Mouse (Mus musculus): ENCODE results near the gene Rexo1. TPM values are rescaled to one million over a fixed set of nuclear protein-coding genes. Genes with fewer than 3 reads are reported as not detected.
A peak's percentile ranks its signal among the peaks of the same experiment; 100 is the strongest.

Rexo1 gene
- polyA plus RNA-seq, 2 experiments from 2014 or later, result 13.6 to 16.4 TPM

GRCm38 (mm10) chr10:80553575-80553974, 7.8 kb downstream of the Rexo1 start:
- no peak for ATAC-seq

- ATAC-seq, result no peak
These were observed 9.0 kb downstream of the Rexo1 start for GRCm38 (mm10) chr10:80552364-80552763.

DNA sequence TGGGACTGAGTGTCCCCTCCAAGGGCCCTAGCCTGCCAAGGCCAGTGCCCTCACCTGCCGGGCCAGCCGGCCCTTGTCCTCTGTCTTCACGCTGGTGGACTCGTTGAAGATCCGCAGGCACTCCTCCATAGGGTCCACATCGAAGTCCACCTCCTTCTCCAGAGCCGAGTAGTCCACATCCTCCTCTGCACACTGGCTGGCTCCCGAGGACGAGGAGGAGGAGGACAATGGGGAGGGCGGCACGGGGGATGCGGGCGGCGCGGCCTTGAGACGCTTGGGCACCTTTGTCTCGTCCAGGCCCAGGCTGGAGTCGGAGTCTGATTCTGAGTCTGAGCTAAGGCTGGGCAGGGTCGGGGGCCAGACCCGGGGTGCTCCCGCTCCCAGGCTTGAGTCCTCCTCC, 12.1 kb downstream of the Rexo1 start:
- no peak for ATAC-seq

- ATAC-seq, result no peak
These were observed 12.8 kb downstream of the Rexo1 start for GRCm38 (mm10) chr10:80548428-80549006.

DNA sequence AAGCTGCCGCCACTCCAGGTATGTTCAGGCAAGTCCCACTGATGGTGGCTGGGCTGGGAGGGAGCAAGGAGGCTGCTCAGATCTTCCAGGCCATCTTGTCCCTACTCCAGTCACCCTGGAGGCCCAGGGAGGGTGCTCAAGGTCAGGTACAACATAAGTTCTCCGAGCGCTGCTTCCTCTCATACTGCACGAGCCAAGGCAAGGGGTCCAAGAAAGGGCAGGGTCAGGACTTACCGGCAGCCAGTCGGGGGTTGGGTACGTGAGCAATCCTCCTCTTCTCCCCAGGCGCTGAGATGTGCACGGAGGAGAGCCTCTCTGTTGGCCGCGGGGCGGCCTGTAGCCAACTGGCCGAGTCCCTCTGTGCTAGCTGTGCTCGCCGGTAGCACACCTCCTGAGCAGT, 13.8 kb downstream of the Rexo1 start:
- ATAC-seq, result no peak

GRCm38 (mm10) chr10:80546945-80547344, 14.4 kb downstream of the Rexo1 start:
- no peak for ATAC-seq

DNA sequence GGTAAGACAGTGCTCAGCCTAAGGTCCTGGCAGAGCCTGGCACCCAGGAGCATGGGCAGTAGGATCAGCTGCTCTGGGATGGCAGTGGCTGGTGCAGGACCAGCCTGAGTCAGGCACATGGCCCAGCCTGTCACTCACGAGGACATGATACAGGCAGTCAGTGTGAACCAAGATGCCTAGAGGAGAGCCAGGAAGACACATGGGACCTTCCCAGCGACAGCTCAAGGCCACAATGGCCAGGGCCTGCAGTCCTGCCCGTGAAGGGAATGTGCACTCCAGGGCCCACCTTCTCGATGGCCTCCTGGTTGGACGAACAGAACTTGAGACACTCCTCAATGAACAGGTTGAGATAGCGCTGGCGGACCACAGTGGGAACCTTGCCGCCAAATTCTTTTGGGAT, 15.8 kb downstream of the Rexo1 start:
- ATAC-seq, result no peak

- ATAC-seq, result no peak
These were observed 17.5 kb downstream of the Rexo1 start for GRCm38 (mm10) chr10:80543873-80544272.

DNA sequence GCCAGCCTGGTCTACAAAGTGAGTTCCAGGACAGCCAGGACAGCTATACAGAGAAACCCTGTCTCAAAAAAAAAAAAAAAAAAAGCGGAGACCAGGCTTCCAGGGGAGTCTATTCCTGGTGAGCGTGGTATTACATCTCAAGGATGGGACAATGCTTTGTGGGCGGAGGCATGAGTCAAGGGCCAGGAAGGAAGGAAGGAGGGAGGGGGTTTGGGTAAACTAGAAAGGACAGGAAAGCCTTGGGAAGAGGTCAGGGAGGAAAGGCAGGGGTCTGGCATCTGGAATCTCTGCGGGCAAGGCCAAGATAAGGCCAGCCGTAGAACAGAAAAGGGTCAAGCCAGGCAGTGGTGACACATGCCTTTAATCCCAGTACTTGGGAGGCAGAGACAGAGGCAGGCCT, 21.9 kb downstream of the Rexo1 start:
- ATAC-seq, result no peak

- ATAC-seq, result peak; percentile 62
These were observed 22.5 kb downstream of the Rexo1 start, which contains the start of gene Atp8b3 for GRCm38 (mm10) chr10:80538710-80539394. Atp8b3 (minus strand) TSS chr10:80539124.

DNA sequence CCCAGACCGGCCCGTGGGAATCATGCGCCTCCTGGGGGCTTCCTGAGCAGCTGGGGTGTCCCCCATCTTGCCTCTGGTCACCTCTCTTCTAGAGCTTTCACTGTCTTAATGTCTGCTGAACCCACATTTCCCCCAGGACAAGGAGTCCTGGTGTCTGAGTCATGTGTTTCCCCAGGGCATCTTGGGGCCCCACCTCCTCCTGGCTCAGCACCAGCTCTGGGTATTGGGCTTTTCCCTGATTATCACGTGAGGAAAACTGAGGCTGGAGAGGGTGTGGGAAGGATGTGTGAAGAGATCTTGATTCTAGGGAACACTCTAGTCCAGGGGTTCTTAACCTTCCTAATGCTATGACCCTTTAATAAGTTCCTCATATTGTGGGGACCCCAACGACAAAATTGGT, 23.2 kb downstream of the Rexo1 start:
- no peak for ATAC-seq

GRCm38 (mm10) chr10:80535711-80536110, 25.6 kb downstream of the Rexo1 start:
- no peak for ATAC-seq

DNA sequence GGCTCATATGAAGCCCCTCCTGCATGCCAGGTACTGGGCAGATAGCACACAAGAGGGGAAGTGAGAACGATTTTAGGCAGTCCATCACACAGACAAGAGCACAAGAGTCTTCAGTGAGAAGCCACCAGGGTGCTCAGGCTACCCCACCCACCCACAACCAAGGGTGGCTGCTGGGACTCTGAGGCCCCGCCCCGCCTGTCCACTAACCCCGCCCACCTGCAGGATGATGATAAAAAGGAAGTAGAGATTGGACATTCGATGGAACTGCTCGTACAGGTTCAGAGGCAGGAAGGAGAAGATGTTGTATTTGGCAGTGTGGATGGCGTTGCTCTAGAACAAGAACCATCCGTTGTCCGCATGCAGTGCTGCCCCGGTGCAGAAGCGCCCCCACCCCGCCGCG, 26.3 kb downstream of the Rexo1 start:
- no peak for ATAC-seq

DNA sequence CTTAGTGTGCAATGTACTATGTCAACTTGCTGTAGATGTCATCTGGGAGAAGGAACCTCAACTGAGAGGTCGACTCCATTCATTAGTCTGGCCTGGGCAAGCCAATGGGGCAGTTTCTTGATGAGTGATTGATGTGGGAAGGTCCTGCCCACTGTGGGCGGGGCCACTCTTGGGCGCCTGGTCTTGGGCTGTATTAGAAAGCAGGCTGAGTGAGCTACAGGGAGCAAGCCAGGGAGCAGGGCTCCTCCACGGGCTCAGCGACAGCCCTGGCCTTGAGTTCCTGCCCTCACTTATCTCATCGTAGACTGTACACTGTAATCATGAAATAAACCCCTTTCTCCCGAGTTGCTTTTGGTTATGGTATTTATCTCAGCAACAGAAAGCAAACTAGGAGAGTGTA, 27.7 kb downstream of the Rexo1 start:
- no peak for ATAC-seq

DNA sequence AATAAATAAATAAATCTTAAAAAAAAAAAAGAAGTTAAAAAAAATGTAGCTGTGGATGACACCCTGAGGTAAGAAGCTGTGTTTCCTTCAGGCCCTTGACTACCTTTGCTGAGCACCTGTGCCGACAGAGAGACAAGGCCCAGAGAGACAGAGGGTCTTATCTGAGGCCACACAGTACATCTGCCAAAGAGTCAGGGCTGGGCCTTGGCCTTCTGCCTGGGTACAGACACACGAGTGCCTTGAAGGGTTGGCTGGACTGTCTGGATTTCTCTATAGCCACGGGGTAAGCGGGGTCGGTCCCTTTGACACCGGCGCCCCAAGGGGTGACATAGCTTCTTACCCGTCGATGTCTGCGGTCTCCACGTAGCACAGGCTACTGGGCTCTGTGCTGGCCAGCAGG, 28.6 kb downstream of the Rexo1 start:
- no peak for ATAC-seq

GRCm38 (mm10) chr10:80526172-80526571, 35.2 kb downstream of the Rexo1 start:
- no peak for ATAC-seq

- ATAC-seq, result no peak
These were observed 38.1 kb downstream of the Rexo1 start for GRCm38 (mm10) chr10:80523299-80523698.

- no peak for ATAC-seq
These were observed 42.1 kb downstream of the Rexo1 start for GRCm38 (mm10) chr10:80519287-80519686.

- ATAC-seq, result no peak
These were observed 47.6 kb downstream of the Rexo1 start for GRCm38 (mm10) chr10:80513739-80514138.

DNA sequence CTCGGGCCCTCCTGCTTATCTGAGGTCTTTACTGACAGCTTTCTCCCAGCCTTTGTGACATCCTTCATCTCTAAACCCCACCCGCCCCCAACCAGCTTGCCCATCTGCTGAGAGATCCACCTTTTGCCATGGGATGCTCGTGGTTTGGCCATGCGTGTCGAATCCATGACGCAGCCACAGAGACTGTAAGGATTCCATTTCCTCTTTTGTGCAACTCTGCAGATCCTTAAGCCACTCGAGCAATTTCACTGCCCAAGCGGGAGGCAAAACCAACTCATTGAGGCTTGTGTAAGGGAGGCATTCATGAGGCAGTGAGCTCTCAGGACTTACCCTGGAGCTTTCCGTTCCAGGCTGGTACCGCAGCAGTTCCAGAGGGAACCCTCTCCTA, 51.1 kb downstream of the Rexo1 start:
- no peak for ATAC-seq

DNA sequence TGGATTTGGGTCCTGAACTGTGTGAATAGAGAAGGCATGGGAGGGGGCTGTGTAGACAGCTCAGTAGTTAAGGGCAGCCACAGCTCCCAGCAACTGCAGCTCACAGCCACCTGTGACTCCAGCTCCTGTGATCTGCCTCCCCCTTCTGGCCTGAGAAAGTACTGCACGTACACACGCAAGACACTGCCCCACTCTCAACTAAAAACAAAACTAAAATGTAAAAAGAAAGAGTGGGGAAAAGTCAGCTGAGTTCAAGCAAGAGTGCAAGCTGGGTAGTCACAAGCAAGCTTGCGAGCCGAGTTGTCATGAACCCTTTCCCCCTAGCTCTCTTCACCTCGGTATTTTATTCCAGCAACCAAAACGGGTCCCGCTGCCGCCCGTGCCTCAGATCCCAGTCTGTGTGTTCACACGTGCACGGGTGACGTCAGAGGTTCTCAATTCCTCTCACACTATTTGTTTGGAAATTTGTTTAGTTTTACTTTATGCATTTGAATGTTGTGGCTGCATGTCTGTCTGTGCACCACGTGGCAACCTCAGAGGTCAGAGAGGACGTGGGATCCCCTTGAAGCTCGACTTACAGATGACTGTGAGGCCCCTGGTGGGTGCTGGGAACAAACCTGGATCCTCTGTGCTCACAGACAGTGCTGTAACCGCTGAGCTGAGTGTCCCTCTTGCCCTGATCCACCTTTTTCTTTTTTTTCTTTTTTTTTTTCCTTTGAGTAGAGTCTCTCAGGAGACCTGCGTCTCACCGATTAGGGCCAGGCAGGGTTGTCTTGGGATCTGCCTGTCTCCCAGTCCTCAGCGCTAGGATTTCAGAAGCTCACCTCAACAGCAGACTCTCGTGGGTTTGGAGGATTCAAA, 51.7 kb downstream of the Rexo1 start:
- peak; percentile 92 for ATAC-seq

DNA sequence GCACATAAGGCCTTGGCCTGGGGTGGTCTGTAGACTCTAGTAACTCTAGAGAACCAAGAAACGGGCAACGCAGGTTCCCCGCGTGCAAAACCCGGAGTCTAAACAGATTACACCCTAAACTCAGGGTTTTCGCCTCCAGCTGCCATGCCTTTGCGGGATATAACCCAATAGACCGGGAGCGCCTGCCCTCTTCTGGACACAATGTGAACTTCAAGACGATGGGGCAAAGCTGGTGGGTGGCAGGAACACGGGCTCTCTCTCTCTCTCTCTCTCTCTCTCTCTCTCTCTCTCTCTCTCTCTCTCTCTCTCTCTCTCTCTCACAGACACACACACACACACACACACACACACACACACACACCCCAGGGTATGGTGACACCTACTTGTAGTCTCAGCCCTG, 55.1 kb downstream of the Rexo1 start:
- peak; percentile 64 for ATAC-seq

DNA sequence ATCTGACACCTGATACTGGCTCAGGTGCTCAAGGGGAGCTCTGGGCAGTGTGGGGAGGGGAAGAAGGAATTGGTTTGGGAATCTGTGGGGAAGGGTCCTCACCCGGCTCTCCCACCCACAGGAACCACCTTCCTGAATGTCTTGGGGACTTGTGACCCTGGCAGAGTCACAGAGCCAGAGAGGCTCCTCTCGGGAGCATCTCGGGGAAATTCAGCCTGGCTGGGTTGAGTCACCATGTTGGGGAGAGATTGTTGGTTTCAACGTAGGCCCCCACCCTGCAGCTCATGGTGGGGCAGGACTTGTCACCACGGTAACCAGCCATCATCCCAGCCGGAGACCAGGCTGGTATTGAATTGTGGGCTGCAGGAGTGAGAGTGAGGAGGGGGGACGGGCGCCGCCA, 56.6 kb downstream of the Rexo1 start:
- no peak for ATAC-seq
